Mouse (Mus musculus) frontal cortex, adult 2 months (tissue): ENCODE measurements at regions not wholly inside any gene's neighbourhood (a gene's known extent, or its start where the extent isn't known, plus 50 kb on each side); places are given as distances from the start of the nearest gene placed in this dataset.

Experiments used
- DNase-seq, 2 experiments: peaks; one replicate each; pipeline ENCODE4 v3.0.0; 2022; ENCODE audit warnings: low spot score in 1 of 2; ENCODE audit errors: extremely low spot score in 1 of 2

DNA sequence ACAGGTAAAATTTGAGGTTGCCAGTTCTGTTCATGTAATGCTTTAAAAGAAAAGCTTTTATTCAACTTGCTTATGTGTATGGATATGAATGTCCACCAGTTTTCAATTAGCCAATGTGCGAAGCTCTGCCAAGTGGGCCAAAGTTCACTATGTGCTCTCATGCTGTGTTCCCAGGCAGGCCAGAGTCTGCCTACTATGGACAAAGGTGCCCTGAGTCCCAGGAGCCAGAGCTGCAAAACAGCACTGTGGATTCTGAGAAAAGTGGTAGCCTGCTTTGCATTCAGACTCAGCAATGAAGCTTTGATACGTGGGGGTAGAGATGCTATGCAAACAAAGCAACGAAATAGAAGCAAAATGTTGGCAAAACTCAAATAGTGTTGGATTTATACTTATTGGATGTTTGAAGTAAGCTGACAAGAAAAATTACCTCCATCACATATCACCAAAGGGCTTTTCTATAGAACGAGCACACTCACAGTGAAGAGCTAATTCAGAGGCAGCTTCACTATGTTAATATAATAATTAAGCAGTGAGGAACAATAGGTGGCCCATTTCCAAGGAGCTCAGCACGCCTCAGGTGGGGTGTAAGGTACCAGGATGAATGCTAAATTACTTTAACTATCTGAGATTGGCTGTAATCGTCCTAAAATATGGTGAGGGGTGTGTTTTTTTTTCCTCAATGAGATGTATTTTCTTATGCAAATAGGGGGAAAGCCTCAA is 318.2 kb upstream of the Zeb2 start:
- DNase-seq, result no peak

DNA sequence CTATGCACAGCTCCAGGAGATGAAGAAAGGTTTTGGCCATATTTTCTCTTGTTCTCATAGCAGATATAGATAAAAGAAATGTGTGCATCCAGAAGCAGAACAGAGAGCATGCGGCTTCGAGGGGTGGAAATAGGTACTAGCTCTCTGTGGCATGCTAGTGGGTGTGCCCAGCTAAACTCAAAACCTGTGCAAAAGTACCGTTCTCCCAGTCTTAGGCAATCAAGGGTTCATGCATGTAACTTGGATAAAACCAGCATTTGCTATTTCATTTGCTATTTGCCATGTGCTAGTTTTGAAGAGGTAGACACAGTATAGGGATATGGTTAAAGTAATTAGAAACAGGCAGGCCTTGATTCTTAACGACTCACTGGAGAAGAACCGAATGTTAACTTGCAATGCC is 317.6 kb upstream of the Zeb2 start:
- DNase-seq, result no peak

DNA sequence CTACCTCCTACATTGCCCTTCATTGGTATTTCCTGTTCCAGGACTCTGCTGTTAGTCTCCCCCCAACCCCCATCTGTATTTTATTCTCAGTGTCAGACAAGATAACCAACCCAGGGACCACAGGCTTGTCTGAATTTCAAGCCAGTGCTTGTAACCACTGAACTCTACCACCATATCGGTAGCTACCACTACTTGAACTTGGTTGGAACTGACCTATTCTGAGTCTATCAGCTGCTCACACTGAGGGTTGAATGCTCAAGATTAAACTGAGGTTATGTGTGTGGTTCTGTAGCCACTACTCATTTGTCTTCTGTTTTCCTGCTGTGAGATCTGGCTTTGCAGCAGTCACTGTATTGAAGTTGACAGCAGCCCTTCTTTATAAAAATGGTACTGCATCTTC is 317.0 kb upstream of the Zeb2 start:
- DNase-seq, result no peak

- no peak for DNase-seq
These were observed 314.2 kb upstream of the Zeb2 start for GRCm38 (mm10) chr2:45431366-45431765.

DNA sequence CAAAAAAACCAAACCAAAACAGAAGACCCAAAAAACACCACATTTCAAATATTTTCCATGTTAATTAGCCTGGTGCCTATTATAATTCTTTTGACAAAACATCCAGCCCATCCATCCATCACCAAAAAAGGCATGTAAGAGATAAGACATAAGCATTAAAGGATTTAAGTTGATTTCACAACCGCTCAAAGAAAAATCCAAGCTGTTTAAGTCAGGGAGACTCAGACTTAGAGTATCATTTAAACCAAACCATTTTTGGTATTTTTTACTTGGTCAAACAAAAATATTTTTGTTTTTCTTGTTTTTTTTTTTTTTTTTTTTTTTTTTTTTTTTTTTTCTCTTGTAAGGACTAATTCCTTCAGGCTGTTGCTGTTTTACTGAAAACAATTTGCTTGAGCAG is 304.6 kb upstream of the Zeb2 start:
- no peak for DNase-seq

DNA sequence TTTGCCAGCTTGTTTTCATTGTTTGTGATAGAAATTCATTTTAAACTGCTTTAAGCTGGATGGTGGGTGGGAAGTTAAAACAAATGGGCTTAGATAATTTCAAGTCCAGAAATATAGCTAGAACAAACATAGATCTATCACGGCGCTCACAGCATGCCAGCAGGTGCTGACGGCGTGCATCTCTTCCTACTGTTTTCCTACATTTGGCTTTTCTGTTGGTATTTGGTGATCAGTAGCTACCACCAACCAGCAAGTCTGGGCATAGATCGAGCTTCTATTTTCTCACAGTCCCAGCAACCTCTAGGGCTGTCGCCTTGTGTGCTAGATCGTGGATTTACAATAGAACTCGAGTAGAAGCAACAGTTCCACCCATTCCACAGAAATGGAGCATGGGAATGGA is 290.9 kb upstream of the Zeb2 start:
- DNase-seq, result peak; percentile 11 to 23

GRCm38 (mm10) chr2:45389902-45390492 is 272.8 kb upstream of the Zeb2 start:
- no peak for DNase-seq

DNA sequence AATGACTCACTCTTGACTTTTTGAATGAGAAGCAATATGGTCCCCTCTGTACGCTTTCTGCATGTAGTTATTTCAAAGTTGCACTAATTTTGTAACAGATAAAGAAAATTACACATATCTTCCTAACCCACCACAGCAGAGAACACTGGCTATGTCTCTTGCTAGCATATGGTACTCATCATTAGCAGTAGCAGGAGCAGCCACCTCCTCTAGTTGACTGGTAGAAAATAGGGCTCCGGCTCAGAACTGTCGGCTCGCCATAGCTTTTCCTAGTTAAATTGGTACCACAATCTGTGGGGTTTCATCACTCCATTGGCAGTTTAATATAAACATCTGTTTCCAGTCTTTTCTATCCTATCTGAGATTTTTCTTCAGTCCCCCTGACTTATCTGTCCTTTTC is 254.1 kb upstream of the Zeb2 start:
- peak in 1 of 2 experiments; percentile 9 for DNase-seq

- no peak for DNase-seq
These were observed 253.4 kb upstream of the Zeb2 start for GRCm38 (mm10) chr2:45370615-45370968.

- no peak for DNase-seq
These were observed 252.9 kb upstream of the Zeb2 start for GRCm38 (mm10) chr2:45369914-45370614.

GRCm38 (mm10) chr2:45369432-45369831 is 252.2 kb upstream of the Zeb2 start:
- DNase-seq, result no peak

- DNase-seq, result peak in 1 of 2 experiments; percentile 31
These were observed 250.4 kb upstream of the Zeb2 start for GRCm38 (mm10) chr2:45367436-45368193.

DNA sequence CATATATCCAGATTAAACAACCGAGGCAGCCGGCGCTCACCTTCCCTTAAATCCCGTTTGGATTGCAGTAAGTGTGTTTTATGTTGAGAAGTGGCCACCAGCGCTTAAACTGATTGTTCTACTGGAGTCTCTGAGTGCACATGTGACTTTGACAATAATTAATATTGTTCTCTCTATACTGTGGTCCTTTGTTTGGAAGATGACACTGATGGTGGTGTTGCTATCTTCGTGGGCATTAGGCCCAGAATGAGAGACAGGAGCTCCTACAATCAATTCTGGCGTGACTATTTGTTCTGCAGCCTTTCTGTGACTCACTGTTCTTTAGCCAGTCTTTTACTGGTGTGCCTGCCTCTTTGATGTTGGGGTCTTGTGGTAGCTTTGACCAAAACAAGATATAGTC is 240.1 kb upstream of the Zeb2 start:
- DNase-seq, result no peak

DNA sequence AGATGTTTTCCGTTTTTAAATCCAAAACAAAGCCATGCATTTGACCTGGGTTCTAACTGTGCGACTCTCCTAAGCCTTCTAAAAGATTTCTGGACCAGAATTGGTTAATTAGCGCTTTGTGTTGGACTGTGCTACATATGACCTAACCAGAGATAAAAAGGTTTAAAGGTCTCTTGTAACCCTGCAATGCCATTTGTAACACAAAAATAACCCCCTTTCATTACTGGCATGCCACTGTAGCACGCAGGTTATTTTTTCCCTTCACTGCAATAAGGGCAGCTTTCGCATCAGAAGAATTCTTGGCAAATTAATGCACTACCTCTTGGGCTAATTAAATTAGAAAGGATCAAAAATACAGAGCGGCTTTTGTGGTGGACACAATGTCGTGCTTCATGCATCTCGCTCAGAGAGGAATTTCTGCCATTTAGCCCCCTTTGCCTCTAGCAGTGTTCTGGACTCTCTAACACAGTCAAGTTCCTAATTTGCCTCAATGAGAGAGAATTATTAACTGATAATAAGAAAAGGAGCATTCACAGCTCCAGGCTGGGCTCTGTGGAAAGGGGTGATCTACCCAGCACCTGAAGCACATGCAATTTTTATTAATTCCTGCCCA is 239.5 kb upstream of the Zeb2 start:
- no peak for DNase-seq

DNA sequence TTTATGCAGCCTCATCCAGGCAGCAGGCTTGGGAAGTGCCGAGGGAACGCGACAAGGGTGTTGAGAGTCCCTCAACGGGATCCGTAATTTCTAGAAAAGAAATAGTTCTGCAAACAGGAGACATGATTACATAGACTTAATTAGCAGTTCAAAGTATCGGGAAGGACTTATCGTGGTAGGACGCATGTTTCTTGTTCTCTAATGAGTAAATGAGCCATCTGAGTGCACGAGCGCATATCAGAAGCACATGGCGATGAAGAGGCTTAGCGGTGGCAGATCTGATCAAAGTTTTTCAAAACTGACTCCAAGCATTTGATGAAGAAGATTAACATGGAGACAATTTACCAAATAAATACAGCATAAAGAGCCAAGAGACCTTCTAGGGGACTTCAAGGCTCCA is 238.8 kb upstream of the Zeb2 start:
- no peak for DNase-seq

GRCm38 (mm10) chr2:45351529-45352133 is 234.4 kb upstream of the Zeb2 start:
- no peak for DNase-seq

DNA sequence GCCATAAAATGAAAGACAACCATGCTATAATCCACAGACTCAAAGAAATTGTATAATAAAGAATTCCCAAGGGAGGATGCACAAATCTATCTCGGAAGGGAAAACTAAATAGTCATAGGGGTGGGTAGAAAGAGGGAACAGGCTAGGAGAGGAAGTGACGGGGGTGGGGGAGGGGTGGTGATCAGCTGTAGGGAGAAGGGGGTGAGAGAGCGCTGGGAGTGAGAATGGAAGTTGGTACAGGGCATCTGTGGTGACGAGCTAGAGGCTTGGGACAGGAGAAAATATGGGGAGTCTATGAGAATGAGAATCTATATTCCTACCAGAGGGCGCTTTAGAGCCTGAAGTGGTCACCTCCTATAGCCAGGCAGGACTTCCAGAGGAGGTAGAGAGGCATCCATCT is 229.2 kb upstream of the Zeb2 start:
- no peak for DNase-seq

DNA sequence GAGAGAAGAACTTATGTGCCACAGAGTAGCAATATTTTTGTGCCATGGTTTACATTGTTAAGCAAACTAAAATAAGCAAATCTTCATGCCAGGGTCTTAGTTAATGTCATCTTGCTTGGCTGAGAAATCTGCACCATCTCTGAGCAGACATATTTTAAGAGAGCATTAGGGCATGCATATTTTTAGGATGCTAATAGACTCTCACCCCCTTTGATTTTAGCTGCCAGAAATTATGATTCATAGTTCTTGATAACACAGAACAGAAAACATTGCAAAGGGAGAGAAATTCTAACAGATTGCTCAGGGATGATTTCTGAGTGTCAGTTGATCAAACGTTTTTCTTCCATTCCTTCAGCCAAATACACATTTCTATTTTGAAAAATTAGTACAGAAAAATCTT is 222.7 kb upstream of the Zeb2 start:
- no peak for DNase-seq

GRCm38 (mm10) chr2:45338809-45339208 is 221.6 kb upstream of the Zeb2 start:
- no peak for DNase-seq

DNA sequence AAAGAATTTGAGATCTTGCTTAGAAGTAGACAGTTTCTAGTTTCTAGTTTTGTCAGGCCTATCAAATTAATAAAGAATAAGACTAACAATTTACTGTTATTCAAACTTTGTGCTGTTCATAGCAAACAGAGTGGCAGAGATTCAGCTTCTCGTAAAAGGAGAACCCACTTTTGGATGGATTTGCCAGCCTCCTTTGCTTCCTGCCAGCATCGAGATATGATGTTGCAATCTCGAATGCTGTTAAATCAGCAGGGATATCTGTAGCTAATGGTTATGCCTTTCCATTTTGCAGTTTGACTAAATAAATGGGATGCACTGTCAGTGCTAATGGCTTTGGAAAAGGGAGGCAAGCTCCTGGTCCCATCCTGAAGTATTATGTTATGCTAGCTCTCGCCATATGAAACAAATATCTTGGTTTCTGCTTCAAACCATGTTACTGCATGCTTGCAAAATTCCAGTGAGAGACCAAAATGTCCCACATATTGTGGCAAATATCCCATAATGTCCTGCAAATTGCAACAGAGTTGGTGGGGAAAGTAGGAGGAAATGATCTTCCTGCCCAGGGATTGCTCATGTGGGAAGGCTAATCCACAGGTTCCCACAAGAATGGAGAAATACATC is 199.9 kb upstream of the Zeb2 start:
- no peak for DNase-seq
